ENCODE assay signal across 21 mouse cellular contexts in genomic region chr12:106295596-106295995, GRCm38 (mm10).
"Had no signal": no experiment of that assay in that cellular context is flagged by ENCODE, and none has a peak within 500 bp of the region (broad histone marks: within the 10 kb centered on the region; RNA-seq: fewer than 3 reads in every experiment).

No protein-coding gene starts in this region.

- H3K27ac ChIP-seq: kidney, embryonic 15.5 days; limb, embryonic 13.5 days; liver, embryonic 13.5 days; neural tube, embryonic 12.5 days; neural tube, embryonic 15.5 days; stomach, postnatal 0 days had no signal

- H3K9me3 ChIP-seq: kidney, embryonic 15.5 days; limb, embryonic 13.5 days; liver, embryonic 13.5 days; neural tube, embryonic 12.5 days; neural tube, embryonic 15.5 days had no signal

- H3K36me3 ChIP-seq: kidney, embryonic 15.5 days; limb, embryonic 13.5 days; liver, embryonic 13.5 days; neural tube, embryonic 12.5 days; neural tube, embryonic 15.5 days had no signal

- H3K9ac ChIP-seq: kidney, embryonic 15.5 days; limb, embryonic 13.5 days; liver, embryonic 13.5 days; neural tube, embryonic 12.5 days; neural tube, embryonic 15.5 days had no signal

- DNase-seq: kidney, adult 8-10 months; kidney, postnatal 14 days; kidney, postnatal 4 days; left cerebral cortex, postnatal 4 days; liver, embryonic 13.5 days; lung, adult 2 months; lung, postnatal 36 days; midbrain, embryonic 14.5 days; right cerebral cortex, adult 18-20 months; right cerebral cortex, postnatal 14 days; right cerebral cortex, postnatal 4 days; thymus, adult 2 months; thymus, postnatal 14 days had no signal

- H3K4me1 ChIP-seq: kidney, embryonic 15.5 days; liver, embryonic 13.5 days; megakaryocyte, embryonic 14.5 days; neural tube, embryonic 12.5 days had no signal

- H3K27me3 ChIP-seq: kidney, embryonic 15.5 days; limb, embryonic 13.5 days; liver, embryonic 13.5 days; megakaryocyte, embryonic 14.5 days; neural tube, embryonic 12.5 days; neural tube, embryonic 15.5 days had no signal

- ATAC-seq: lung, postnatal 0 days had no signal

- H3K4me2 ChIP-seq: kidney, embryonic 15.5 days; limb, embryonic 13.5 days; liver, embryonic 13.5 days; midbrain, embryonic 11.5 days; neural tube, embryonic 12.5 days; neural tube, embryonic 15.5 days had no signal

- H3K4me3 ChIP-seq: kidney, embryonic 15.5 days; limb, embryonic 13.5 days; liver, embryonic 13.5 days; neural tube, embryonic 12.5 days; neural tube, embryonic 15.5 days had no signal
